ENCODE assay signal across 13 mouse cellular contexts in the genomic region with DNA sequence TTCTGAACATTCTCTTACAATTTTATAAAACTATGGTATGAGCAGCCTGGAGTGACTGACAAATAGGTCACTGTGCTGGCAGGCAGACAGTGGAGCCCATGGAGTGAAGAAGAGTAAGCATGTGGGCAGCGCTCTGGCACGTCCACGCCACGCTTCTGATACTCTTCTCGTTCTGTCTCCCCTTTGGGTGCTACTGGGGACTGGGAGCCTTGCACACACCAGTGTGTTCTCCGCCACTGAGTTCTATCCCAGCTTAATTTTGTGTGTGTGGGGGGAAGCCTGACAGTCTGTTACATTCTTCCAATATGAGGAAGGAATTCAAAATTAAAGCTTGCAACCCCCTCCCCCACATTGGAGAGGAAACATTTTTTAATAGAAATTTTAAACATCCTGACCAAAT.
DNase-seq lines count a peak whose midpoint lies in the region; ATAC-seq lines count a peak whose summit lies in the region.
"Had no signal": no experiment of that assay in that cellular context is flagged by ENCODE, and none has a peak within 500 bp of the region (broad histone marks: within the 10 kb centered on the region; RNA-seq: fewer than 3 reads in every experiment).

No protein-coding gene starts in this region.

- peaks cover 25% of the 10 kb centered on the region for H3K4me1 ChIP-seq in neural tube, embryonic 12.5 days
- H3K4me1 ChIP-seq in hindbrain, embryonic 12.5 days: peaks cover 29% of the 10 kb centered on the region
- peaks cover 33% of the 10 kb centered on the region for H3K4me1 ChIP-seq in midbrain, embryonic 14.5 days (ENCODE audit: control insufficient read depth, insufficient read depth, low read length)

- peak overlapping the region; percentile 1; the same call in 1 of the 2 replicates for H3K27ac ChIP-seq in neural tube, embryonic 12.5 days
- peak overlapping the region; percentile 77 for H3K27ac ChIP-seq in hindbrain, embryonic 12.5 days
- peak overlapping the region; percentile 78 for H3K27ac ChIP-seq in midbrain, embryonic 14.5 days (replicated peaks; ENCODE audit: low read depth, low read length)
- H3K27ac ChIP-seq: heart, adult 2 months; limb, embryonic 13.5 days had no signal

- no peaks in the 10 kb centered on the region for H3K9me3 ChIP-seq in neural tube, embryonic 12.5 days
- no peaks in the 10 kb centered on the region for H3K9me3 ChIP-seq in hindbrain, embryonic 12.5 days (replicated peaks)
- no peaks in the 10 kb centered on the region for H3K9me3 ChIP-seq in midbrain, embryonic 14.5 days (ENCODE audit: control insufficient read depth, low read length)
- H3K9me3 ChIP-seq: limb, embryonic 13.5 days had no signal

- H3K36me3 ChIP-seq in neural tube, embryonic 12.5 days: no peaks in the 10 kb centered on the region
- H3K36me3 ChIP-seq in hindbrain, embryonic 12.5 days: no peaks in the 10 kb centered on the region
- H3K36me3 ChIP-seq in midbrain, embryonic 14.5 days (ENCODE audit: control insufficient read depth, insufficient read depth, low read length): no peaks in the 10 kb centered on the region
- H3K36me3 ChIP-seq: limb, embryonic 13.5 days had no signal

- H3K4me2 ChIP-seq in neural tube, embryonic 12.5 days (replicated peaks): no peak overlapping the region
- no peak overlapping the region for H3K4me2 ChIP-seq in hindbrain, embryonic 12.5 days (replicated peaks)
- 0 out of 2 replicates have a peak overlapping the region, but pooled peaks have one; percentile 4 for H3K4me2 ChIP-seq in midbrain, embryonic 14.5 days (ENCODE audit: low read length)
- H3K4me2 ChIP-seq: limb, embryonic 13.5 days had no signal

- DNase-seq in neural tube, embryonic 10.5 days (ENCODE audit: extremely low spot score, low spot score): no peak
- no peak for DNase-seq in midbrain, embryonic 14.5 days
- no peak for DNase-seq in lung, adult 18-20 months
- DNase-seq in cerebellum, postnatal 4 days (ENCODE audit: low spot score in 2 of 2): no peak
- DNase-seq in urinary bladder, adult 2 months (ENCODE audit: low spot score): no peak
- DNase-seq: adrenal gland, adult 2 months; heart, adult 2 months; kidney, adult 9 months; lung, postnatal 36 days; thymus, postnatal 36 days had no signal

- ATAC-seq in neural tube, embryonic 12.5 days (ENCODE audit: low FRiP score, low read depth): peak; percentile 50; the same call in 1 of the 2 replicates
- ATAC-seq in hindbrain, embryonic 12.5 days (ENCODE audit: low FRiP score): 0 out of 2 replicates have a peak, but pooled peaks have one; percentile 17
- ATAC-seq in midbrain, embryonic 14.5 days (ENCODE audit: low FRiP score, low TSS enrichment): peak; percentile 22; the same call in 1 of the 2 replicates

- no peak overlapping the region for H3K4me3 ChIP-seq in neural tube, embryonic 12.5 days
- no peak overlapping the region for H3K4me3 ChIP-seq in hindbrain, embryonic 12.5 days
- H3K4me3 ChIP-seq in midbrain, embryonic 14.5 days (replicated peaks; ENCODE audit: low read depth, low read length): no peak overlapping the region
- H3K4me3 ChIP-seq: heart, adult 2 months; limb, embryonic 13.5 days had no signal

- no peak overlapping the region for H3K9ac ChIP-seq in neural tube, embryonic 12.5 days
- H3K9ac ChIP-seq in hindbrain, embryonic 12.5 days: 0 out of 2 replicates have a peak overlapping the region, but pooled peaks have one; percentile 27
- no peak overlapping the region for H3K9ac ChIP-seq in midbrain, embryonic 14.5 days (replicated peaks; ENCODE audit: low read length)
- H3K9ac ChIP-seq: limb, embryonic 13.5 days had no signal

- 78% methylated on average over 6 of the region's 6 CpGs for WGBS in neural tube, embryonic 12.5 days
- 62% methylated on average over 6 of the region's 6 CpGs for WGBS in hindbrain, embryonic 12.5 days
- 50% methylated on average over 6 of the region's 6 CpGs for WGBS in midbrain, embryonic 14.5 days

- H3K27me3 ChIP-seq in neural tube, embryonic 12.5 days (replicated peaks): no peaks in the 10 kb centered on the region
- peaks cover 5% of the 10 kb centered on the region; the same call in 1 of the 2 replicates for H3K27me3 ChIP-seq in hindbrain, embryonic 12.5 days
- no peaks in the 10 kb centered on the region for H3K27me3 ChIP-seq in midbrain, embryonic 14.5 days (ENCODE audit: control insufficient read depth, insufficient read depth, low read length)
- H3K27me3 ChIP-seq: limb, embryonic 13.5 days had no signal

Comparison
In these comparisons a context has a peak if more than half of its experiments do, and no peak if none do; other contexts are left out.
1. H3K27ac ChIP-seq: peak in every context shown above with its lines; median percentile 78 in midbrain, embryonic 14.5 days; 77 in hindbrain, embryonic 12.5 days; 1 in neural tube, embryonic 12.5 days.